Mouse (Mus musculus): ENCODE measurements around the gene Snd1. TPM values are rescaled to one million over a fixed set of nuclear protein-coding genes. Genes with fewer than 3 reads are reported as not detected.

Snd1 gene
- total and polyA plus RNA-seq, 2 experiments from 2014 or later, result 54.7 to 120 TPM

GRCm38 (mm10) chr6:28431538-28431855, 43.4 kb upstream of the Snd1 start:
- H3K4me3 ChIP-seq (ENCODE audit: low read depth, low read length), result no peak overlapping the region
- peaks cover 2% of the 10 kb centered on the region; the same call in 1 of the 2 replicates for H3K36me3 ChIP-seq (replicated peaks; ENCODE audit: control insufficient read depth, insufficient read depth, low read length)
- H3K4me2 ChIP-seq (ENCODE audit: low read depth, low read length), result no peak overlapping the region
- WGBS, result 65% methylated on average over 6 of the region's 6 CpGs
- H3K4me1 ChIP-seq (ENCODE audit: control insufficient read depth, insufficient read depth), result no peaks in the 10 kb centered on the region
- DNase-seq (ENCODE audit: low spot score) (no peak), ATAC-seq (ENCODE audit: insufficient read depth, low read depth) (no peak)
- no peak overlapping the region for H3K27ac ChIP-seq (ENCODE audit: low read depth)
- no peak for TF ChIP-seq CTCF (IDR thresholded peaks at IDR 0.05; ENCODE audit: low read depth)
- no peak for TF ChIP-seq EP300 (IDR thresholded peaks at IDR 0.05; ENCODE audit: low read depth)
- no peak overlapping the region for H3K9ac ChIP-seq (replicated peaks; ENCODE audit: low read depth, low read length)
- no peaks in the 10 kb centered on the region for H3K9me3 ChIP-seq (replicated peaks; ENCODE audit: control insufficient read depth, low read length)
- no peaks in the 10 kb centered on the region for H3K27me3 ChIP-seq (ENCODE audit: control insufficient read depth, insufficient read depth, low read length)

GRCm38 (mm10) chr6:28447937-28448336, 27.0 kb upstream of the Snd1 start:
- TF ChIP-seq CTCF (IDR thresholded peaks at IDR 0.05; ENCODE audit: low read depth) (no peak), EP300 (IDR thresholded peaks at IDR 0.05; ENCODE audit: low read depth) (no peak)
- no peak overlapping the region for H3K4me2 ChIP-seq (ENCODE audit: low read depth, low read length)

GRCm38 (mm10) chr6:28449253-28449652, 25.7 kb upstream of the Snd1 start, which contains the start of gene Pax4:
Gene Pax4, minus strand, starts transcription at chr6:28449353.
- Histone ChIP-seq H3K4me2 (ENCODE audit: low read depth, low read length) (no peak within 1 kb of the TSS), H3K4me1 (ENCODE audit: control insufficient read depth, insufficient read depth) (no peaks in the 10 kb centered on the region), H3K27me3 (ENCODE audit: control insufficient read depth, insufficient read depth, low read length) (peaks cover 34% of the 10 kb centered on the region), H3K9ac (replicated peaks; ENCODE audit: low read depth, low read length) (no peak within 1 kb of the TSS), H3K4me3 (ENCODE audit: low read depth, low read length) (no peak within 1 kb of the TSS), H3K9me3 (replicated peaks; ENCODE audit: control insufficient read depth, low read length) (no peaks in the 10 kb centered on the region), H3K27ac (ENCODE audit: low read depth) (no peak within 1 kb of the TSS), H3K36me3 (replicated peaks; ENCODE audit: control insufficient read depth, insufficient read depth, low read length) (no peaks in the 10 kb centered on the region)
- WGBS, result 80% methylated on average over 2 of the region's 2 CpGs
- TF ChIP-seq EP300 (IDR thresholded peaks at IDR 0.05; ENCODE audit: low read depth), result no peak
- TF ChIP-seq CTCF (IDR thresholded peaks at IDR 0.05; ENCODE audit: low read depth), result no peak
- ATAC-seq (ENCODE audit: insufficient read depth, low read depth) (no peak), DNase-seq (ENCODE audit: low spot score) (no peak)

More at GRCm38 (mm10) chr6:28447937-28448336, 27.0 kb upstream of the Snd1 start:
- no peak overlapping the region for H3K4me3 ChIP-seq (ENCODE audit: low read depth, low read length)
- H3K36me3 ChIP-seq (replicated peaks; ENCODE audit: control insufficient read depth, insufficient read depth, low read length), result no peaks in the 10 kb centered on the region
- H3K27me3 ChIP-seq (ENCODE audit: control insufficient read depth, insufficient read depth, low read length), result peaks cover 30% of the 10 kb centered on the region
- ATAC-seq (ENCODE audit: insufficient read depth, low read depth) (no peak), DNase-seq (ENCODE audit: low spot score) (no peak)
- no peaks in the 10 kb centered on the region for H3K9me3 ChIP-seq (replicated peaks; ENCODE audit: control insufficient read depth, low read length)
- WGBS, result 68% methylated on average over 7 of the region's 7 CpGs
- H3K4me1 ChIP-seq (ENCODE audit: control insufficient read depth, insufficient read depth), result no peaks in the 10 kb centered on the region
- H3K27ac ChIP-seq (ENCODE audit: low read depth), result no peak overlapping the region
- H3K9ac ChIP-seq (replicated peaks; ENCODE audit: low read depth, low read length), result no peak overlapping the region

- ATAC-seq (ENCODE audit: insufficient read depth, low read depth) (no peak), DNase-seq (ENCODE audit: low spot score) (no peak)
- Histone ChIP-seq H3K27me3 (ENCODE audit: control insufficient read depth, insufficient read depth, low read length) (peaks cover 34% of the 10 kb centered on the region), H3K9ac (replicated peaks; ENCODE audit: low read depth, low read length) (no peak overlapping the region), H3K36me3 (replicated peaks; ENCODE audit: control insufficient read depth, insufficient read depth, low read length) (no peaks in the 10 kb centered on the region), H3K9me3 (replicated peaks; ENCODE audit: control insufficient read depth, low read length) (no peaks in the 10 kb centered on the region), H3K4me2 (ENCODE audit: low read depth, low read length) (no peak overlapping the region), H3K4me3 (ENCODE audit: low read depth, low read length) (no peak overlapping the region), H3K4me1 (ENCODE audit: control insufficient read depth, insufficient read depth) (no peaks in the 10 kb centered on the region), H3K27ac (ENCODE audit: low read depth) (no peak overlapping the region)
- WGBS, result 14% methylated on average over 5 of the region's 5 CpGs
- TF ChIP-seq EP300 (IDR thresholded peaks at IDR 0.05; ENCODE audit: low read depth) (no peak), CTCF (IDR thresholded peaks at IDR 0.05; ENCODE audit: low read depth) (peak; percentile 17; the same call in 1 of the 2 replicates)
Measured at GRCm38 (mm10) chr6:28450481-28450880, 24.5 kb upstream of the Snd1 start.

- H3K4me3 ChIP-seq (ENCODE audit: low read depth, low read length), result no peak overlapping the region
- H3K27me3 ChIP-seq (ENCODE audit: control insufficient read depth, insufficient read depth, low read length), result peaks cover 34% of the 10 kb centered on the region
- H3K36me3 ChIP-seq (replicated peaks; ENCODE audit: control insufficient read depth, insufficient read depth, low read length), result no peaks in the 10 kb centered on the region
- DNase-seq (ENCODE audit: low spot score) (no peak), ATAC-seq (ENCODE audit: insufficient read depth, low read depth) (no peak)
- no peaks in the 10 kb centered on the region for H3K4me1 ChIP-seq (ENCODE audit: control insufficient read depth, insufficient read depth)
- H3K27ac ChIP-seq (ENCODE audit: low read depth), result no peak overlapping the region
- no peak for TF ChIP-seq EP300 (IDR thresholded peaks at IDR 0.05; ENCODE audit: low read depth)
- no peak for TF ChIP-seq CTCF (IDR thresholded peaks at IDR 0.05; ENCODE audit: low read depth)
- under 1% methylated on average over 12 of the region's 12 CpGs for WGBS
- H3K4me2 ChIP-seq (ENCODE audit: low read depth, low read length), result no peak overlapping the region
- H3K9ac ChIP-seq (replicated peaks; ENCODE audit: low read depth, low read length), result no peak overlapping the region
- no peaks in the 10 kb centered on the region for H3K9me3 ChIP-seq (replicated peaks; ENCODE audit: control insufficient read depth, low read length)
Measured at GRCm38 (mm10) chr6:28450977-28451376, 24.0 kb upstream of the Snd1 start.

GRCm38 (mm10) chr6:28459221-28459668, 15.7 kb upstream of the Snd1 start:
- DNase-seq (ENCODE audit: low spot score) (no peak), ATAC-seq (ENCODE audit: insufficient read depth, low read depth) (no peak)
- no peak overlapping the region for H3K27ac ChIP-seq (ENCODE audit: low read depth)
- H3K4me2 ChIP-seq (ENCODE audit: low read depth, low read length), result no peak overlapping the region
- no peak overlapping the region for H3K4me3 ChIP-seq (ENCODE audit: low read depth, low read length)
- H3K9ac ChIP-seq (replicated peaks; ENCODE audit: low read depth, low read length), result no peak overlapping the region
- H3K9me3 ChIP-seq (replicated peaks; ENCODE audit: control insufficient read depth, low read length), result no peaks in the 10 kb centered on the region
- H3K36me3 ChIP-seq (replicated peaks; ENCODE audit: control insufficient read depth, insufficient read depth, low read length), result no peaks in the 10 kb centered on the region
- no peaks in the 10 kb centered on the region for H3K27me3 ChIP-seq (ENCODE audit: control insufficient read depth, insufficient read depth, low read length)
- TF ChIP-seq EP300 (IDR thresholded peaks at IDR 0.05; ENCODE audit: low read depth) (no peak), CTCF (IDR thresholded peaks at IDR 0.05; ENCODE audit: low read depth) (no peak)
- H3K4me1 ChIP-seq (ENCODE audit: control insufficient read depth, insufficient read depth), result no peaks in the 10 kb centered on the region
